Mouse (Mus musculus) hindbrain, embryonic 12.5 days (tissue): ENCODE measurements around the gene Gli1. TPM values are rescaled to one million over a fixed set of nuclear protein-coding genes. Genes with fewer than 3 reads are reported as not detected.
A peak's percentile ranks its signal among the peaks of the same experiment; 100 is the strongest.
"Not testable (repeated sequence)": the region's sequence is repeated elsewhere in the genome, so short reads cannot be mapped to it uniquely, and the experiment has no call there.

Experiments
- ATAC-seq: fragments of 200-750 bp; cut with Nextera tagmentation; 2 replicates; pipeline ENCODE4 v1.8.0; 2017; ENCODE audit warnings: moderate TSS enrichment; ENCODE audit not compliant: low FRiP score
- H3K27ac ChIP-seq: fragments of 300-500 bp; sonication (generic); 2 replicates; pipeline ENCODE4 v1.5.1; 2016; ENCODE audit warnings: mild to moderate bottlenecking
- H3K27me3 ChIP-seq: fragments of 300-500 bp; sonication (generic); 2 replicates; pipeline ENCODE4 v1.6.1; 2016; ENCODE audit warnings: mild to moderate bottlenecking
- H3K36me3 ChIP-seq: fragments of 300-500 bp; sonication (generic); 2 replicates; pipeline ENCODE4 v1.6.1; 2016; ENCODE audit warnings: mild to moderate bottlenecking
- H3K4me1 ChIP-seq: fragments of 300-500 bp; sonication (generic); 2 replicates; pipeline ENCODE4 v1.6.1; 2016
- H3K4me2 ChIP-seq: fragments of 300-500 bp; sonication (generic); replicated peaks from 2 replicates; pipeline ENCODE4 v1.6.1; 2016; ENCODE audit warnings: mild to moderate bottlenecking
- H3K4me3 ChIP-seq: fragments of 300-500 bp; sonication (generic); 2 replicates; pipeline ENCODE4 v1.5.1; 2016; ENCODE audit warnings: mild to moderate bottlenecking
- H3K9ac ChIP-seq: fragments of 300-500 bp; sonication (generic); 2 replicates; pipeline ENCODE4 v1.6.1; 2016; ENCODE audit warnings: mild to moderate bottlenecking, moderate library complexity
- H3K9me3 ChIP-seq: fragments of 300-500 bp; sonication (generic); replicated peaks from 2 replicates; pipeline ENCODE4 v1.6.1; 2016; ENCODE audit warnings: mild to moderate bottlenecking
- WGBS: fragments of 180-500 bp; shearing (Covaris S2); methylation state at CpG from one replicate; pipeline ENCODE4 v1.1.7; 2016; 5-methylcytosine and 5-hydroxymethylcytosine counted together
- polyA plus RNA-seq: library from polyadenylated mRNA; unstranded; fragments of >200 nt; fragmentation: Nextera tagmentation; extraction: Ambion mirVana; gene quantifications from 2 replicates; pipeline ENCODE4 v1.2.1, GENCODE M21; 2016

Gene Gli1
- polyA plus RNA-seq, 1 experiment from 2014 or later: 3.7 TPM

- 7% methylated on average over 29 of the region's 29 CpGs for WGBS
These were observed 14.9 kb downstream of the Gli1 start for GRCm38 (mm10) chr10:127326828-127327227.

GRCm38 (mm10) chr10:127326017-127326801, 15.6 kb downstream of the Gli1 start:
- Histone ChIP-seq H3K4me1 (peaks cover 15% of the 10 kb centered on the region), H3K4me2 (peak overlapping the region; percentile 53), H3K36me3 (no peaks in the 10 kb centered on the region), H3K27me3 (peaks cover 90% of the 10 kb centered on the region), H3K9ac (peak overlapping the region; percentile 44), H3K4me3 (peak overlapping the region; percentile 34), H3K27ac (no peak overlapping the region), H3K9me3 (no peaks in the 10 kb centered on the region)
- ATAC-seq: 0 out of 2 replicates have a peak, but pooled peaks have one; percentile 20
- 1% methylated on average over 52 of the region's 54 CpGs for WGBS

More at GRCm38 (mm10) chr10:127326828-127327227, 14.9 kb downstream of the Gli1 start:
- Histone ChIP-seq H3K36me3 (no peaks in the 10 kb centered on the region), H3K4me1 (peaks cover 15% of the 10 kb centered on the region), H3K4me2 (peak overlapping the region; percentile 53), H3K27ac (no peak overlapping the region), H3K9me3 (no peaks in the 10 kb centered on the region), H3K27me3 (peaks cover 95% of the 10 kb centered on the region), H3K9ac (peak overlapping the region; percentile 33), H3K4me3 (peak overlapping the region; percentile 34)
- no peak for ATAC-seq

GRCm38 (mm10) chr10:127325454-127326016, 16.2 kb downstream of the Gli1 start:
- no peak overlapping the region for H3K27ac ChIP-seq
- peak overlapping the region; percentile 34 for H3K4me3 ChIP-seq
- 35% methylated on average over 14 of the region's 14 CpGs for WGBS
- H3K4me2 ChIP-seq: peak overlapping the region; percentile 53
- no peaks in the 10 kb centered on the region for H3K36me3 ChIP-seq
- no peak for ATAC-seq
- H3K27me3 ChIP-seq: peaks cover 85% of the 10 kb centered on the region
- no peak overlapping the region for H3K9ac ChIP-seq
- peaks cover 15% of the 10 kb centered on the region for H3K4me1 ChIP-seq
- no peaks in the 10 kb centered on the region for H3K9me3 ChIP-seq

- no peaks in the 10 kb centered on the region for H3K9me3 ChIP-seq
- WGBS: 10% methylated on average over 7 of the region's 7 CpGs
- ATAC-seq: no peak
- no peak overlapping the region for H3K9ac ChIP-seq
- H3K27ac ChIP-seq: no peak overlapping the region
- H3K27me3 ChIP-seq: peaks cover 75% of the 10 kb centered on the region
- H3K4me2 ChIP-seq: no peak overlapping the region
- H3K36me3 ChIP-seq: no peaks in the 10 kb centered on the region
- peaks cover 15% of the 10 kb centered on the region for H3K4me1 ChIP-seq
- no peak overlapping the region for H3K4me3 ChIP-seq
These were observed 17.3 kb downstream of the Gli1 start for GRCm38 (mm10) chr10:127324495-127324894.

- H3K9me3 ChIP-seq: no peaks in the 10 kb centered on the region
- peaks cover 63% of the 10 kb centered on the region for H3K27me3 ChIP-seq
- H3K4me1 ChIP-seq: peaks cover 15% of the 10 kb centered on the region
- no peak for ATAC-seq
- no peak overlapping the region for H3K4me3 ChIP-seq
- 75% methylated on average over 17 of the region's 17 CpGs for WGBS
- H3K4me2 ChIP-seq: no peak overlapping the region
- H3K9ac ChIP-seq: no peak overlapping the region
- H3K36me3 ChIP-seq: no peaks in the 10 kb centered on the region
- no peak overlapping the region for H3K27ac ChIP-seq
These were observed 18.5 kb downstream of the Gli1 start for GRCm38 (mm10) chr10:127323131-127323855.

- peaks cover 57% of the 10 kb centered on the region for H3K27me3 ChIP-seq
- H3K9me3 ChIP-seq: no peaks in the 10 kb centered on the region
- WGBS: 82% methylated on average over 4 of the region's 4 CpGs
These were observed 19.1 kb downstream of the Gli1 start for GRCm38 (mm10) chr10:127322669-127323068.

GRCm38 (mm10) chr10:127322178-127322577, 19.6 kb downstream of the Gli1 start:
- no peak for ATAC-seq
- H3K27me3 ChIP-seq: peaks cover 52% of the 10 kb centered on the region
- H3K4me3 ChIP-seq: no peak overlapping the region
- H3K9me3 ChIP-seq: no peaks in the 10 kb centered on the region
- H3K27ac ChIP-seq: no peak overlapping the region
- H3K4me2 ChIP-seq: no peak overlapping the region
- 62% methylated on average over 13 of the region's 13 CpGs for WGBS
- no peak overlapping the region for H3K9ac ChIP-seq
- H3K36me3 ChIP-seq: no peaks in the 10 kb centered on the region
- peaks cover 15% of the 10 kb centered on the region for H3K4me1 ChIP-seq

More at GRCm38 (mm10) chr10:127322669-127323068, 19.1 kb downstream of the Gli1 start:
- H3K9ac ChIP-seq: no peak overlapping the region
- no peak overlapping the region for H3K27ac ChIP-seq
- H3K36me3 ChIP-seq: no peaks in the 10 kb centered on the region
- H3K4me2 ChIP-seq: no peak overlapping the region
- no peak overlapping the region for H3K4me3 ChIP-seq
- H3K4me1 ChIP-seq: peaks cover 15% of the 10 kb centered on the region
- ATAC-seq: no peak

GRCm38 (mm10) chr10:127321621-127322020, 20.2 kb downstream of the Gli1 start, which contains the start of gene Arhgap9:
TSS of gene Arhgap9 (plus strand) at chr10:127321964.
- ATAC-seq: no peak
- no peak within 1 kb of the TSS for H3K4me3 ChIP-seq
- no peaks in the 10 kb centered on the region for H3K9me3 ChIP-seq
- no peak within 1 kb of the TSS for H3K27ac ChIP-seq
- H3K4me2 ChIP-seq: no peak within 1 kb of the TSS
- 80% methylated on average over 3 of the region's 3 CpGs for WGBS
- H3K27me3 ChIP-seq: peaks cover 46% of the 10 kb centered on the region
- peaks cover 10% of the 10 kb centered on the region for H3K4me1 ChIP-seq
- H3K9ac ChIP-seq: no peak within 1 kb of the TSS
- H3K36me3 ChIP-seq: no peaks in the 10 kb centered on the region

- 76% methylated on average over 7 of the region's 7 CpGs for WGBS
- Histone ChIP-seq H3K4me1 (no peaks in the 10 kb centered on the region), H3K9ac (no peak overlapping the region), H3K4me2 (no peak overlapping the region), H3K27me3 (peaks cover 30% of the 10 kb centered on the region), H3K27ac (no peak overlapping the region), H3K4me3 (no peak overlapping the region), H3K9me3 (no peaks in the 10 kb centered on the region), H3K36me3 (no peaks in the 10 kb centered on the region)
- no peak for ATAC-seq
These were observed 21.8 kb downstream of the Gli1 start for GRCm38 (mm10) chr10:127319969-127320368.

GRCm38 (mm10) chr10:127318009-127318408, 23.8 kb downstream of the Gli1 start:
- no peak overlapping the region for H3K27ac ChIP-seq
- no peaks in the 10 kb centered on the region for H3K4me1 ChIP-seq
- peaks cover 12% of the 10 kb centered on the region for H3K27me3 ChIP-seq
- no peak for ATAC-seq
- 47% methylated on average over 4 of the region's 4 CpGs for WGBS
- H3K36me3 ChIP-seq: no peaks in the 10 kb centered on the region
- H3K4me3 ChIP-seq: no peak overlapping the region
- no peak overlapping the region for H3K4me2 ChIP-seq
- H3K9ac ChIP-seq: no peak overlapping the region
- no peaks in the 10 kb centered on the region for H3K9me3 ChIP-seq

GRCm38 (mm10) chr10:127317277-127317676, 24.5 kb downstream of the Gli1 start:
- ATAC-seq: no peak
- H3K4me2 ChIP-seq: no peak overlapping the region
- H3K36me3 ChIP-seq: no peaks in the 10 kb centered on the region
- H3K27ac ChIP-seq: no peak overlapping the region
- 82% methylated on average over 2 of the region's 2 CpGs for WGBS
- H3K9me3 ChIP-seq: no peaks in the 10 kb centered on the region
- no peak overlapping the region for H3K9ac ChIP-seq
- no peaks in the 10 kb centered on the region for H3K4me1 ChIP-seq
- H3K27me3 ChIP-seq: peaks cover 5% of the 10 kb centered on the region; the same call in 1 of the 2 replicates
- H3K4me3 ChIP-seq: no peak overlapping the region

GRCm38 (mm10) chr10:127314950-127315349, 26.8 kb downstream of the Gli1 start:
- H3K4me1 ChIP-seq: peaks cover 11% of the 10 kb centered on the region
- not testable (repeated sequence) for H3K4me3 ChIP-seq, ATAC-seq, H3K9me3 ChIP-seq, H3K9ac ChIP-seq, H3K27me3 ChIP-seq, H3K36me3 ChIP-seq, H3K27ac ChIP-seq, H3K4me2 ChIP-seq
- 71% methylated on average over 1 of the region's 1 CpGs for WGBS
